Comparison of ENCODE assay signal across 8 mouse cellular contexts in the genomic region with DNA sequence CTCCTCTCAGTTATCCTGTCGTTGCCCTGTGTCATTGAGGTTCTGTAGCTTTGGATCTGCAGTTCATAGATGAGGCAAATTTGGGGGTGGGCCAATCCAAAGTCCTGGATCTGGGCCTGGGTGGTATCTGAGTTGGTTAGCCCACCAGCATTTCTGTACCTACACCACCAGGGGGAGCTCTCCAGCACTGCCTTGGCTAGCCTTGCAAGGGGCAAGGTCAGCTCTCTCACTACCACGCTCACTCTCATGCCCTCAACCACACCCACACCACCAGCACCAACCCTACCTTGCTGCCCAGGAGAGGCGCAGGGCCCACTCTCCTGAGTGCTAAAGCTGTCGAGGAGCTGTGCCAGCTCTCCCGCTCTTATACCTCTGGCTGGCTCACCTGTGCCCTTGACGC. TPM values are rescaled to one million over a fixed set of nuclear protein-coding genes. Genes with fewer than 3 reads are reported as not detected.
DNase-seq lines count a peak whose midpoint lies in the region; ATAC-seq lines count a peak whose summit lies in the region.

No protein-coding gene starts in this region.

- no peak overlapping the region for H3K4me2 ChIP-seq in midbrain, embryonic 16.5 days (ENCODE audit: low read length)

- no peak for ATAC-seq in midbrain, embryonic 16.5 days

- H3K4me3 ChIP-seq in midbrain, embryonic 10.5 days, result no peak overlapping the region
- H3K4me3 ChIP-seq in midbrain, embryonic 16.5 days (ENCODE audit: low read depth, low read length), result no peak overlapping the region

- peaks cover 34% of the 10 kb centered on the region for H3K4me1 ChIP-seq in midbrain, embryonic 10.5 days
- H3K4me1 ChIP-seq in midbrain, embryonic 16.5 days (ENCODE audit: control insufficient read depth, insufficient read depth, low read length), result peaks cover 8% of the 10 kb centered on the region

- peaks cover 27% of the 10 kb centered on the region for H3K27me3 ChIP-seq in midbrain, embryonic 10.5 days (ENCODE audit: low read depth, poor library complexity, severe bottlenecking)
- no peaks in the 10 kb centered on the region for H3K27me3 ChIP-seq in midbrain, embryonic 16.5 days (ENCODE audit: control insufficient read depth, insufficient read depth, low read depth, low read length)

- 61% methylated on average over 6 of the region's 6 CpGs for WGBS in midbrain, embryonic 10.5 days
- 68% methylated on average over 6 of the region's 6 CpGs for WGBS in midbrain, embryonic 16.5 days

- no peaks in the 10 kb centered on the region for H3K9me3 ChIP-seq in midbrain, embryonic 10.5 days (replicated peaks)
- no peaks in the 10 kb centered on the region for H3K9me3 ChIP-seq in midbrain, embryonic 16.5 days (replicated peaks; ENCODE audit: control insufficient read depth, low read length, poor library complexity, severe bottlenecking)

- no peaks in the 10 kb centered on the region for H3K36me3 ChIP-seq in midbrain, embryonic 10.5 days
- H3K36me3 ChIP-seq in midbrain, embryonic 16.5 days (ENCODE audit: control insufficient read depth, insufficient read depth, low read length), result no peaks in the 10 kb centered on the region

- H3K27ac ChIP-seq in midbrain, embryonic 10.5 days (replicated peaks), result 0 out of 2 replicates have a peak overlapping the region, but pooled peaks have one; percentile 6
- no peak overlapping the region for H3K27ac ChIP-seq in midbrain, embryonic 16.5 days (ENCODE audit: low read length)

- no peak overlapping the region for H3K9ac ChIP-seq in midbrain, embryonic 16.5 days (ENCODE audit: low read depth, low read length)

- peak; percentile 55 to 59 for DNase-seq in cerebellum, postnatal 10 days
- no peak for DNase-seq in cerebellum, postnatal 25 days
- peak; percentile 40 for DNase-seq in midbrain, embryonic 10.5 days (ENCODE audit: low spot score)
- DNase-seq in embryo, embryonic 11 days, result peak; percentile 56
- DNase-seq in retina, embryonic 14.5 days (ENCODE audit: low spot score), result peak; percentile 68
- no peak for DNase-seq in kidney, adult 9 months
- no peak for DNase-seq in gastrocnemius, postnatal 10 days

RNA-seq across cellular contexts. Expression of a gene that starts 18.0 kb away (rescaled TPM):
- 33.8 and 58.4 TPM in 2 replicates for polyA plus RNA-seq in midbrain, embryonic 10.5 days (2016; fragmentation: Nextera tagmentation; extraction: Ambion mirVana)
- 27.2 and 49.6 TPM in 2 replicates for polyA plus RNA-seq in midbrain, embryonic 16.5 days (2015; fragmentation: Nextera tagmentation; extraction: Ambion mirVana)
- total RNA-seq in gastrocnemius, postnatal 10 days (2021), result not detected

RNA-seq across cellular contexts. Expression of a gene that starts 58.3 kb away (rescaled TPM):
- polyA plus RNA-seq in midbrain, embryonic 10.5 days (2016; fragmentation: Nextera tagmentation; extraction: Ambion mirVana), result not detected in 2 replicates
- polyA plus RNA-seq in midbrain, embryonic 16.5 days (2015; fragmentation: Nextera tagmentation; extraction: Ambion mirVana), result 0.29 and 0.82 TPM in 2 replicates
- total RNA-seq in gastrocnemius, postnatal 10 days (2021), result 100 to 1,000 TPM; 270 to 288 TPM

Comparison
In these comparisons a context has a peak if more than half of its experiments do, and no peak if none do; other contexts are left out.
1. DNase-seq: peak in cerebellum, postnatal 10 days (2 of 2), midbrain, embryonic 10.5 days (single experiment), embryo, embryonic 11 days (single experiment) and retina, embryonic 14.5 days (single experiment); none in cerebellum, postnatal 25 days (0 of 2), kidney, adult 9 months (single experiment) and gastrocnemius, postnatal 10 days (single experiment).